Mouse (Mus musculus) granulocyte monocyte progenitor cell, adult 5-6 weeks (primary cell): ENCODE measurements around the gene Mettl13. TPM values are rescaled to one million over a fixed set of nuclear protein-coding genes. Genes with fewer than 3 reads are reported as not detected.

Experiments used
- ATAC-seq: replicated peaks from 2 replicates; pipeline ENCODE4 v1.8.0; 2016; ENCODE audit warnings: mild to moderate bottlenecking, moderate TSS enrichment, inconsistent platforms; ENCODE audit not compliant: poor library complexity, severe bottlenecking
- total RNA-seq, 2 experiments: library from RNA; stranded (forward) in 1 of 2; stranded (reverse) in 1 of 2; fragments of 200-712, 200-1000 nt in 1 of 2; fragments of >200 nt in 1 of 2; fragmentation: Nextera tagmentation in 1 of 2; gene quantifications; 2 replicates each; pipeline ENCODE4 v1.2.3; 2014 to 2017

Gene Mettl13
- total RNA-seq (2014; fragmentation: Nextera tagmentation) = 13.5 and 17.7 TPM in 2 replicates
- total RNA-seq (2017) = 20.3 and 20.6 TPM in 2 replicates

GRCm38 (mm10) chr1:162548016-162548916, at the start of gene Mettl13:
Mettl13 (minus strand) TSS chr1:162548551.
- peak; percentile 95 for ATAC-seq

DNA sequence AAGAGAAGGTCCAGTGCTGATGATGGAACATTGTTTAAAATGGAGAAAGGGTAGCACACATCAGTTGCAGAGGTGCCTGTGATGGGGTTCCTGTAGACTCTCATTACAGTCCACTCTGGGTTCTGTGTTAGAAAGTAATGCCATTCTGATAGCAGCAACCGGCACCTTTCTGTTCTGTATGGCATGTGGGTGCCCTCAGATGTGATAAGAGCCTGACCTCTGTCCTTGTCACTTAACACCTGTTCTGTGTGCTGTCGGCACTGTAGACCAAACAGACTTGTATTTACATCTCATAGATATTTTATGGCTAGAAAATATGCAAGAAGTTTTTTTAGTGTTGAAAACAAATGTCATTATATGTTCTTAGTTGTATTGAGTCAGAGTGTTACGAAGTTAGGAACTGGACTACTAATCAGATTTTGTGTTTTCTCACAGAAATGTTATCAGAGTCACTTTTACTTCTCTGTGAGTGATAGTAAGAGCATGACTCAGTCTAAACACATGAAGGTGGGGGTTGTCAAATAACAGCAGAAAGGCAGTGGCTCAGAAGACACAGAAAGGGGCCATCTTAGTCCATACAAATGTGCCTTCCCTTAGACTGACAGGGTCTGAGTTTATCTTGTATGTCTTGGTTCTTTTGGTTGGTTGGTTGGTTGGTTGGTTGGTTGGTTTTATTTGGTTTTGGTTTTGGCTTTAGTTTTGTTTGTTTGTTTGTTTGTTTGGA, 49.2 kb upstream of the Mettl13 start:
- ATAC-seq = no peak

DNA sequence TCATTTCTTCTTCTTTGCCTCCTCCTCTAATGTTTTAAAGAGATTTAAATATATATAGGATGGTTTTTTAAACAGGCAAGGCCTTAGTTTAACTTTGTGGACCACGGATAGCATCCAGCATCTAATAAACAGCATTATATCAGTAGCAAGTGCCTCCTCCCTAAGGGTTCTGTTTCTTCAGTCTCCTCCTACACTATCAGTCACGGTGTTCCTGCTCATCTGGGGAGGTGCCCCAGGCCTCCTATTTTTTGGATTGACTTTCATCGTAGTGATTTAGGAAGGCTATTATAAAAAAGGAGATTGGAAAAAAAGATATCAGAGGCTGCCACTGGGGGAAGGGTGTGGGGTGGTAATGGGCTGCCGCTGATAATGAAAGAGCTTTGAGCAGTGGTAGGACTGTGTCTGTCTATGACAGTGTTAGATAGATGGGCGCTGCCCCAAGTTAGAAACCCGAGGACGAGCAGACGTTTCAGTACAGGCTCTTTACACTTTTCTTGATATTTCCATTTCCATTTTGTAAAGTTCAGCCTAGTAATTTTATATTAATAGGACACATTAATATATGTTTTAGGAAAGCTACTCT, 42.2 kb upstream of the Mettl13 start:
- no peak for ATAC-seq

GRCm38 (mm10) chr1:162589443-162589842, 41.1 kb upstream of the Mettl13 start:
- ATAC-seq = no peak

GRCm38 (mm10) chr1:162588606-162589005, 40.3 kb upstream of the Mettl13 start:
- ATAC-seq = no peak

GRCm38 (mm10) chr1:162586282-162586681, 37.9 kb upstream of the Mettl13 start:
- ATAC-seq = peak; percentile 82

DNA sequence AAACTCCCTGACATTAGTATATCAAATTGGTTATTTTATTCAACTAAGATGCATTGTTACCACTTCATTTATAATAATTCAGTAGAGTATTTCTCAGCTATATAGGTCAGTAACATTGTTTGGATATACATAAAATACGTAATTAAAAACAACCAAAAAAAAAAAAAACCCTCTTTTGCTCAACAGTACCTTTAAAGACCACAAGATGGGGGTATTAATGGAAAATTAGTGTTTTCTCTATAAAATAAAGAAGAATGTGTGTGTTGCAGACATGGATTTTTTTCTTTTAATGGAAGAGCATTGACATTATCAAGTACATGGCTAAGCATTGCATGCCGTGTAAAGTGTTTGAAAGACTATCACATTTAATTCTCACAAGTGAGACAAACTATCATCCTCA, 34.5 kb upstream of the Mettl13 start:
- no peak for ATAC-seq

DNA sequence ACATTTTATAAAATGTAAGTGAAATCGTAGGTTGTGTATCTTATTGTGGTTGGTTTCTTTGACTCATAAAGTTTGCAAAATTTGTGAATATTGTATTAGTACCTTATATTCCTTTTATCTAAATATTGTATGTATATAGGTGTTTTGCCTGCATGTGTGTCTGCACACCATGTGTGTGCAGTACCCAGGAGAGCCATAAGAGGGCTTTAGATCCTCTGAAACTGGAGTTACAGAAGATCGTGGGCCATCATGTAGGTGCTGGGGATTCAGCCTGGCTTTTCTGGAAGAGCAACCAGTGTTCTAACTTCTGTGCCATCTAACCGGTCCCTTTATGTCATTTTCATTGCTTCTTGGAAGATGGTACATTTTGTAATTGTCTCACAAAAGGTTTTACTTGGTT, 26.7 kb upstream of the Mettl13 start:
- ATAC-seq = no peak

DNA sequence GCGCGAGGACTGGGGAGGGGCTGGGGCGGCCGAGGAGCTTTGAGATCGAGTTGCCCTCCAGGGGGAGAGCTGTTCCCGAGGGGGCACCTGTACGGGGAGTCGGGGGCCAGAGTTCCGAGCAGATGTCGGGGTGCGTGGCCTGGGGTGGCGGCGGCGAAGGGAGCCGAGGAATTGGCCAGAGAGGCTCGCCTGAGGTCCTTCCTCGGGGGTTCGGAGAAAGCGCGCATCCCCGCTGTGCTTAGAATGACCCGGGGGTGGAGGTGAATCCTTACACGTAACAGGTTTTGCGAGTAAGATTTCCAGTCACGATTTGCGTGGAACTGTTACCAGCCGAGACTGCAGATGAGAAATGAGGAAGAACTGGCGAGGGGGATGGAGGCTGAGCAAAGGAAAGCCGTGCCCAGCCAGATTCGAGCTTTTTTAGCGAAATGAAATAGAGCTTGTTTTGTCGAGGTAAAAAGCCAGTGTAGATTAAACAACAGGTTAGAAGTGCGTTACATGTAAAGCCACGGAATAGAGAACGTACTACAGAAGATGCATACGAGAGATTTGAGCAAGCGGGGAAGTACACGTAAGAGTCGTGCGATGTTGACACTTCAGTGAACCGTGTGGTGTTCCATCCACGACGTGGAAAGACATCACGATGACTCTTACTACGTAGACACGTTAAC, 22.7 kb upstream of the Mettl13 start:
- peak; percentile 58 for ATAC-seq

DNA sequence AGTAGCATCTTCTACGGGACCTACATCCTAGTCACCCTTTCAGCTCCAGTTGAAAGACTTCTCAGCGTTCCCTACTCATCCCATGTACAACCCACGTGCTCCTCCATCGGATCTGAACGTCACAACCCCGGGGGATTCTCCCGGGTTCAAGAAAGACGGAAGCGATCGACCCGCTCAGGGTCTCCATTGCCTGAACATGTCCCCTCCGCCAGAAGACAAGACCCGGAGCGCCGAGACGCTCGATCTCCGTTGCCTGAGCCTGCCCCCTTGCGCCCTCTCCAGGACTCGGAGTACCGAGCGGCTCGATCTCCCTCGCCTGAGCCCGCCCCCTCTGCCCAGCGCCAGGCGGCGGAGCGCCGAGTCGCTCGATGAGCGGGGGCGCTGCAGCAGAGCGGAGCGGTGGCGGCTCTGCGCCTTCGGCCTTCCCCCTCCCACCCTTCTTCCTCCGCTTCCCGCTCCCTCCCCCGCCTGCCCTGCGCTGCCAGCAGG, 22.0 kb upstream of the Mettl13 start, which contains the start of gene Vamp4:
Gene Vamp4, plus strand, starts transcription at position 256 of the 489 bp plus-strand sequence.
- peak; percentile 81 for ATAC-seq

DNA sequence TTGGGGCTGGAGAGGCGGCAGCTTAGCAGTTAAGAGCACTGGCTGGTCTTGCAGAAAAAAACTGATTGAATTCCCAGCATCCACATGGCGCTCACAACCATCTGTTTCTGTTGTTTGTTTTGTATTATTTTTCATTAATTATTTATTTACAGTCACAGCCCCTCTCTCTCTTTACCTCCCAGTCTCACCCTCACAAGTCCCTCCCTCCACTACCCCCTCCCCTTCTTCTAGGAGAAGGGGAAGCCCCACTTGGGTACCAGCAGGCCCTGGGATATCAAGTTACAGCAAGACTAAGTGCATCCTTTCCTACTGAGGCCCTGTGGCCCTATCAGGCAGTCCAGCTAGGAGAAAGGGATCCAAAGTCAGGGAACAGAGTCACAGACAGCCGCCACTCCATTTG, 19.0 kb upstream of the Mettl13 start:
- no peak for ATAC-seq

DNA sequence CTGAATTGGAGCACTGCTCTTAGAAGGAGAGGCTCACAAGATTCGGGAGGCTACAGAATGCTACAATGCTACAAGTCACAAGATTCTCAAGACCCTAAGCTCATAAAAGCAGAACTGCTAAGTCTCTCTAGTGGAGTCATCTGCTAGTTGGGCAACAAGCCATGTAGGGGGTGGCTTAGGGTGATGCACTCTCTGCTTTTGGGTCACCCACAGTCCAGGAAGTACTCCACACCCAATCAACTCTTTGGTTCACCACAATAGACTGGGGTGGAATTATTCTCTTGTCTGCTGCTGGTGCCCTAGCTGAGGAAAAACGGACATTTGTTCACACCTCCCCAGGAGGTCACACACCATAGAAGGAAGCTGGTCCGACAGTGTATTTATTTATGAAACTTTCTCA, 16.6 kb upstream of the Mettl13 start:
- peak; percentile 90 for ATAC-seq

DNA sequence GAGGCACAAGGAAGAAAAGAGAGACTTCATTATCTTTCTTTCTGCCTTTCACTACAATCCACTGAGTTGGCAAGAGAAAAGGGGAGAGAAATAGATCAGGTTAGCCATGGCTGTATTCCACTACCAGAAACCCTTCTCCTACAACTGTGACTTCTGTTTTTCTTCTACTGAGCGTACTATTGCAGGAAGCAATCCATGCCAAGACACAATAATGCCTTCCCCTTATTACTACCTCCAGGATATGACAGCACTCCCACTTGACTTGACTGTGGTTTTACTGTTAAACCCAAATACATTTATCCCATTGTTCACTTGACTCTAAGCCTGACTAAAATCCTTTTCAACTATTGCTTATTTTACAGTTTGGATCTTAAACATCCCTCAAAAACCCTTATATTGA, 14.9 kb upstream of the Mettl13 start:
- peak; percentile 62 for ATAC-seq

DNA sequence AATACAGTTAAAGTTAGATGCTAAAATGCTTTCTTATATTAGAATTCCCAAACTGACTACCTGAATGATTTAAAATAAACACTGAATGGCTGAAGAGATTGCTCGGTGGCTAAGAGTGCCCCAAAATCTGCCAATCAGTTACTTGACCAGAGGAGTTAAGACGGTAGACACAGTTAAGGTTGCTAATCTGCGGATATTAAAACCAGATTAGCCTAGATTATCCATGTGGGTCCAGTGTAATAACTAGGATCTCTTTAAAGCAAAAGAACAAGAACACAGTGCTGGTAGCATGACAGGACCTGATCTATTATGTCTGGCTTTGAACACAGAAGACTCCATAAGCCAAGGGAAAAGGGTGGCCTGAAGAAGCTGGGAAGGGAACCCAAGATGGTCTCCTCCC, 5.8 kb upstream of the Mettl13 start:
- no peak for ATAC-seq

GRCm38 (mm10) chr1:162552956-162553355, 4.6 kb upstream of the Mettl13 start:
- ATAC-seq = no peak

GRCm38 (mm10) chr1:162549615-162550283, 1.4 kb upstream of the Mettl13 start:
- ATAC-seq = no peak

- ATAC-seq = 0 out of 2 replicates have a peak, but pooled peaks have one; percentile 7
These were observed 714 bp upstream of the Mettl13 start for GRCm38 (mm10) chr1:162548917-162549613.

DNA sequence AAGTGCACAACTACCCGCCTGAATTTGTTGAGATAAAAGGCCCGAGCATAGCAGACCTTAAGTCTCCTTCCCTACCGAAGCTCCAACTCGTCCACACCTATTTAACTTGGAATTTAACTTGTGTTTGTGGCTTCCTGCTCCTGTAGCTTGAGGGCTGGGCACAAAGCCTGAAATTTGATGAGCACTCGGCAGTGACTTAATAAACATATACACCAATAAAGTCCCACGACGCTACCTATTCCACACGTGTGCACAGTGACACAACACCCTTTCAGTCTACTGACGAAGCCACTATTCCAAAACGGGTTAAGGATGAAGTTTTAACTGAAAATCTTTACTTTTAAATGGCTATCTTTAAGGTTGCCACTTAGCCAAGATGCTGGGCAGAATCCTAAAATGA, 744 bp downstream of the Mettl13 start:
- ATAC-seq = no peak

- no peak for ATAC-seq
These were observed 5.1 kb downstream of the Mettl13 start for GRCm38 (mm10) chr1:162543231-162543630.
